Mouse (Mus musculus): ENCODE results near the gene Fuz. TPM values are rescaled to one million over a fixed set of nuclear protein-coding genes. Genes with fewer than 3 reads are reported as not detected.
"Not testable (repeated sequence)": the region's sequence is repeated elsewhere in the genome, so short reads cannot be mapped to it uniquely, and the experiment has no call there.

Fuz gene
- total RNA-seq, 2 experiments from 2014 or later = 21.0 to 21.4 TPM

DNA sequence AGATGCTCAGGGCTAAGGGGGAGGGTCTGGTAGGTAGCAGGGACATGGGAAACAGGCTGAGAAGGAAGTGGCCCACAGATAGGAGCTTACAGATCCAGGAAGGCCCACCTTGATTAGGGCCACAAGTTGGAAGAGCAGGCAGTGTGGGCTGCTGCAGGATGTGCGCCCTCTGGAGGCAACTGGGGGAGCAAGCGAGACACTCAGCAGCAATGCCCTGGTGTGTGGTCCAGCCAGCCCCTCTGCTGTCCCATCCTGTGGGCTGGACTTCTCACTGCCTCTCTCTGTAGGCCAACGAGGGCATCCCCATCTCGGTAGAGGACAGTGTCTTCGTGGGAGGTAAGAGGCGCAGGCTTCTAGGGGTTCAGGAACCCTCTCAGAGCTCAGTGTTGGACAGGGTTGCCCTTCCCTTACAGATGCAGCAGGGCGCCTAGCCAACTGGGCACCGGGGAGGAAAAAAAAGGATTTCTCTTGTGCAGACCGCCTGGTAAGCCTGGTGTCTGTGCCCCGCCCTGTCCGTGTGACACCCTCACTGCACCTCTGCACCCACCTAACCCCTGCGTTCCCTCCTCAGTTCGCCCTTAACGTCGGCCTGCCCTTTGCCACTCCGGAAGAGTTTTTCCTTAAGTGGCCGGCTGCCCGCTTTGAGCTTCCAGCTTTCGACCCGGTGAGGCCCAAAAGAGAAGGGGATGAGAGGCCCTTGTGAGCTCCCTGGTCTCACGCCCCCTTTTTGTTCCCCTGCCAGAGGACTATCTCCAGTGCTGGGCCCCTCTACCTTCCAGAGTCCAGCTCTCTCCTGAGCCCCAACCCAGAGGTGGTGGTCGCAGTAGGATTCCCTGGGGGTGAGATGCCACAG lies 35.1 kb upstream of the Fuz start:
- DNase-seq (ENCODE audit: low spot score in 2 of 2) = peak; percentile 66 to 67

DNA sequence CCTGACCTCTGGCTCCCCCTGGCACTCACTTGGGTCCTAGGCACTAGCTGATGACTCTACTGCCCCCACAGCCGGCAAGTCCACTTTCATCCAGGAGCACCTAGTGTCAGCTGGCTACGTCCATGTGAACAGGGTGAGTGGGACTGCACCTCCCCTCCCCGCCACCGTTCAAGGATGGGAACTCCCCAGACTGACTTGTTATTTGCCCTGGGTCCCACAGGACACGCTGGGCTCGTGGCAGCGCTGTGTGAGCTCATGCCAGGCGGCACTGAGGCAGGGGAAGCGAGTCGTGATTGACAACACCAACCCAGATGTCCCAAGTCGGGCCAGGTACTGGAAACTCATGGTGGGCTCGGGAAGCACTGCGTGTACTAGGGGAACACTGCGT lies 34.5 kb upstream of the Fuz start:
- DNase-seq (ENCODE audit: low spot score in 2 of 2) = no peak

GRCm38 (mm10) chr7:44862434-44862833 lies 33.4 kb upstream of the Fuz start:
- DNase-seq (ENCODE audit: low spot score in 2 of 2) = no peak

DNA sequence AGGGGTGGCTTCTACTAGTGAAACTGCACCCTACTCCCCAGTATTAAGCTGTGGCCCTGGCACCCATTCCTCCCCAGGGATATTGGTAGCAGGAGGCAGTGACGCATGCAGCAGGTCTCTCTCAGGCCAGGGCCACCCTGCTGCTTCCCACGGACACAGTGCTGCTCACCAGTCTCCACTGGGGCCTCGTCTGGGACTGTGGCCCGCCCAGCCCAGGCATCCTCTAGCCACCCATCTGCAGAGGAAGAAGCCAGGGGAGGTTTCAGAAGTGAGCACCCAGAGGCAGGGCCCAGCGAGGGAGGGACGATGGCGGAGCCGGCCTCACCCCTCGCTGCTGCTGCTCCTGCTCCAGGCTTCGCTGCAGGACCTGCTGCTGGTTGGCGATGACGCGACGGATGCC lies 32.7 kb upstream of the Fuz start:
- no peak for DNase-seq (ENCODE audit: low spot score in 2 of 2)

DNA sequence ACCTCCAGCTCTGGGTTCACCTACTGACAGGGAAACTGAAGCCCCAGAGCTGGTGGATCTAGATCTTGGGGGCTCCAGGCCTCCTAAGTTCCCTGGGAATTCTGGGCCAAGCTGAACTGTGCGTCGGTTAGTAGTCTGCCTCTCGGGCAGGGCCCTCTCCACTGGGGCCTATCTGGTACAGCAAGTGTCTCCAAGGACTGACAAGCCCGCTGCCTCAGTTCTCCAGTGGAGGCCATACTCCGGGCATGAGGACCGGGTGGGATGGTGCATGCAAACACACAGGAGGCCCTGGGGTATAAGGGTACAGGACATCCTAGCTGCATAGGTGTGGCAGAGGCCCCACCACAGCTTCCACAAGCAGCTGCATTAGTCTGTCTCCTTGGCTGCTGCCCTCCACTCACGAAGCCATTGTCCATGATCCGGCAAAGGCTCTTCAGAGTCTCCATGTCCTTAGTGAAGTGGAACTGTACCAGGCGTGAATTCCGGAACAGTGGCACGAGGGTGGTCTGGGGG lies 31.8 kb upstream of the Fuz start:
- DNase-seq (ENCODE audit: low spot score in 2 of 2) = no peak

DNA sequence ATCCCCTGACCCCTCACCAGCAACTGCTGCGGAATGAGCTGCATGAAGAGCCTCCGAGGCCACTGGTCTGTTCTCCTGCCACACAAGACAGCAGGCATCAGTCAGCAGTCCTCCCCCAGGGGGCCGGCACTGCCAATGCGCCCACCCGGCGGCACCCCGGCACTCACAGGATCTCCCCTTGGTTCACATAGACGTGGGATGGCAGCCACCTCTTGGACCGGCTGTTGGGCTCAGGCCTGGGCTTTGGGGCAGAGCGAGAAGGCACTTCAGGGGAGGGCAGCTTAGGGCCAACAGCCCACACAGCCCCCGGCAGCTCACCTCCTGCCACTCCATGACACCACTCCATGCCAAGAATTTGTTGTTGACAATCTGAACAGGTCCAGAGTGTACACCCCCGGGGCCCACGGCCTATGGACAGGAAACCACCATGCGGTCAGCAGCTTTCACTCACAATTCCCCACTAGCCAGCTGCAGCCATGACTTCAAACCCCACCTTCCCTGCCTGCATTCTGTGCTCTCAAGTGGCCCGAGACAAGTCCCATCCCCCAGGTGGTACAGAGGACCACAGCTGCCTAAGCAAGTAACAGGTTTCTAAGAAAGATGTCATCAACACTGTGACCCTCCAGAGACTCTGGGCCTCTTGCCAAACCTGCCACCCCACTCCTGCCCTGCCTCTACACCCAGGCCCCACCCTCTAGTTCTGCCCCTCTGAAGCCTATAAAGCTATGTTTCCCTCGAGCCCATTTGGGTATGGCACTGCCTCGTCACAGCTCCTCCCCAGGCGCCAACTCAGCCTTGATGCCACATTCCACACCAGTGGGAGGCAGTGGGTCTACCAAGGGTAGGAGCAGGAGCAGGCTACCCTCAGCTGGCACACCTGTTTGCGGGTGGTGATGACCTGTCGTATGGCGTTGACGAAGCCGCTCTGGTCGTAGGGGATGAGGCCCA lies 31.0 kb upstream of the Fuz start:
- DNase-seq (ENCODE audit: low spot score in 2 of 2) = no peak

GRCm38 (mm10) chr7:44866276-44867009 lies 29.4 kb upstream of the Fuz start:
- no peak for DNase-seq (ENCODE audit: low spot score in 2 of 2)

- no peak for DNase-seq (ENCODE audit: low spot score in 2 of 2)
These were observed 28.7 kb upstream of the Fuz start for GRCm38 (mm10) chr7:44867010-44867702.

DNA sequence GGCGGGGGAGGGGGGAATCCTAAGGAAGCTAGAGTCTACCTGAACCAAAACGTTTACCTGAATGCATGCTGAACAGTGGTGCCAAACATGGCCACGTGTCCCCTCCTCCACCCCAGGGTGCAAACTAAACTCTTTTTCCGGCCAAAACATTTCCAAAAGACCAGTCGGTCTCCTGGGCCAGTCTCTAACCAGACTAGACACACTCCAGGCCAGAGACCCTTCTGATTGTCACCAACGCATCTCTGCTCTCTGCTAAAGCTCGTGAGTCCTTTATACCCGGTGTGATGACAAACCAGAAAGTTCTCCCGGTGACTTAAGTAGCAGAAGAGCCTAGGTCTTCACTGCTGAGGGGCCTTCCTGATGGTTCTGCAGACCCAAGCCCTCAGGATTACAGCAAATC lies 28.1 kb upstream of the Fuz start:
- DNase-seq (ENCODE audit: low spot score in 2 of 2) = no peak

GRCm38 (mm10) chr7:44868465-44868864 lies 27.4 kb upstream of the Fuz start:
- no peak for DNase-seq (ENCODE audit: low spot score in 2 of 2)

GRCm38 (mm10) chr7:44868919-44869696 lies 26.8 kb upstream of the Fuz start:
- peak in 1 of 2 experiments; percentile 64 for DNase-seq (ENCODE audit: low spot score in 2 of 2)

- DNase-seq (ENCODE audit: low spot score in 2 of 2) = peak; percentile 91 to 97
These were observed 26.0 kb upstream of the Fuz start, which contains the start of gene Ptov1 for GRCm38 (mm10) chr7:44869697-44870528. Gene Ptov1, minus strand, starts transcription at chr7:44869788.

- no peak for DNase-seq (ENCODE audit: low spot score in 2 of 2)
These were observed 25.3 kb upstream of the Fuz start for GRCm38 (mm10) chr7:44870614-44871013.

DNA sequence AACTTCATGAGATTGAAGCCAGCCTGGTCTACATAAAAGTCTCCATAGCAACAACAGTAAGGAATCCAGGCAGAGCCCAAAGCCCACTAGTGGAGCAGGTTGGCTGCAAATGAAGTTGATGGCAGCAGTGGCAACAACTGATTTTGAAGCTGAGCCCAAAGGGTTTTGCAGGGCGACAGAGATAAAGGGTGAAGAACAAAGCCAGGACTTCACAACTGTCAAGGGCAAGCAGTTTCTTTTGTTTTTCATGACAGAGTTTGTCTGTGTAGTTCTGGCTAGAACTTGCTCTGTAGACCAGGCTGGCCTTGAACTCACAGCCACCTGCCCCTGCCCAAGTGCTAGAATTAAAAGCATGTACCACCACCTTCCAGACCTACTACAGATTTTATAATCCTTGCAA lies 24.7 kb upstream of the Fuz start:
- no peak for DNase-seq (ENCODE audit: low spot score in 2 of 2)

DNA sequence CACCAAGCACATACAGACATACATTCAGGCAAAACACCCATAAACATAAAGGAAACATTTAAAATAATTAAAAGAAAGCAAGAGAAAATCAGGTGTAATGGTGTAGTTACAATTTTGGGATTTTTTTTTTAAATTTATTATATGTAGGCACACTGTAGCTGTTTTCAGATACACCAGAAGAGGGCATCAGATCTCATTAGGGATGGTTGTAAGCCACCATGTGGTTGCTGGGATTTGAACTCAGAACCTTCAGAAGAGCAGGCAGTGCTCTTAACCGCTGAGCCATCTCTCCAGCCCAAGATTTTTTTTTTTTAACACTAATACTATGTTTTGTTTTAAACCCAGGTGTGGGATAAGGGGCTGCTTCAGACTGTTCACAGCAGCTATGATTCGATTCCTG lies 24.1 kb upstream of the Fuz start:
- DNase-seq (ENCODE audit: low spot score in 2 of 2) = not testable (repeated sequence)

GRCm38 (mm10) chr7:44877833-44878232 lies 18.0 kb upstream of the Fuz start:
- DNase-seq (ENCODE audit: low spot score in 2 of 2) = no peak

GRCm38 (mm10) chr7:44883036-44883435 lies 12.8 kb upstream of the Fuz start:
- no peak for DNase-seq (ENCODE audit: low spot score in 2 of 2)

GRCm38 (mm10) chr7:44884637-44885036 lies 11.2 kb upstream of the Fuz start:
- DNase-seq (ENCODE audit: low spot score in 2 of 2) = no peak

GRCm38 (mm10) chr7:44886964-44887363 lies 8.9 kb upstream of the Fuz start:
- DNase-seq (ENCODE audit: low spot score in 2 of 2) = no peak
